Mouse (Mus musculus) spleen, adult 2 months (tissue): ENCODE results near the gene Pacsin2. TPM values are rescaled to one million over a fixed set of nuclear protein-coding genes. Genes with fewer than 3 reads are reported as not detected.

ENCODE experiments used
- DNase-seq, 2 experiments: peaks; one replicate each; pipeline versions ENCODE4 v3.0.0 to v3.0.0-alpha.2; 2012 to 2021; ENCODE audit warnings: low spot score in 2 of 2, low read depth in 1 of 2
- H3K27ac ChIP-seq: fragments of 200-500 bp; 2 replicates; pipeline ENCODE4 v1.5.1; 2012; ENCODE audit warnings: low read length, inconsistent platforms; ENCODE audit not compliant: insufficient read depth
- H3K27me3 ChIP-seq: fragments of 200-500 bp; 2 replicates; pipeline ENCODE4 v1.6.1; 2012; ENCODE audit warnings: mild to moderate bottlenecking, moderate library complexity, low read length, inconsistent platforms; ENCODE audit not compliant: control insufficient read depth, insufficient read depth
- H3K36me3 ChIP-seq: fragments of 200-500 bp; 2 replicates; pipeline ENCODE4 v1.6.1; 2012; ENCODE audit warnings: mild to moderate bottlenecking, low read length, inconsistent platforms; ENCODE audit not compliant: control insufficient read depth, insufficient read depth
- H3K4me1 ChIP-seq: fragments of 200-500 bp; 2 replicates; pipeline ENCODE4 v1.6.1; 2011; ENCODE audit warnings: inconsistent platforms; ENCODE audit not compliant: control insufficient read depth, insufficient read depth, insufficient read length
- H3K4me3 ChIP-seq: fragments of 200-500 bp; 2 replicates; pipeline ENCODE4 v1.5.1; 2011; ENCODE audit warnings: mild to moderate bottlenecking, inconsistent platforms; ENCODE audit not compliant: insufficient read depth, insufficient read length; ENCODE audit errors: extremely low read depth
- CTCF ChIP-seq: fragments of 200-500 bp; IDR thresholded peaks from 2 replicates; pipeline ENCODE4 v1.5.1; 2011; ENCODE audit warnings: mild to moderate bottlenecking, inconsistent platforms; ENCODE audit not compliant: insufficient read depth, insufficient read length, insufficient replicate concordance; ENCODE audit errors: extremely low read depth
- POLR2A ChIP-seq: fragments of 200-500 bp; IDR thresholded peaks from 2 replicates; pipeline ENCODE4 v1.6.1; 2011; ENCODE audit warnings: low read depth, low read length, inconsistent platforms
- WGBS: fragments of 180-500 bp; shearing (Covaris S2); methylation state at CpG from one replicate; pipeline ENCODE4 v1.1.7; 2018; 5-methylcytosine and 5-hydroxymethylcytosine counted together
- polyA plus RNA-seq: library from polyadenylated mRNA; depleted of rRNA; stranded (reverse); fragments of >200 nt; gene quantifications from 2 replicates; pipeline ENCODE4 v1.2.3, GENCODE M21; 2012; rRNA removed

Gene Pacsin2
- polyA plus RNA-seq, 1 experiment: 27.6 TPM

DNA sequence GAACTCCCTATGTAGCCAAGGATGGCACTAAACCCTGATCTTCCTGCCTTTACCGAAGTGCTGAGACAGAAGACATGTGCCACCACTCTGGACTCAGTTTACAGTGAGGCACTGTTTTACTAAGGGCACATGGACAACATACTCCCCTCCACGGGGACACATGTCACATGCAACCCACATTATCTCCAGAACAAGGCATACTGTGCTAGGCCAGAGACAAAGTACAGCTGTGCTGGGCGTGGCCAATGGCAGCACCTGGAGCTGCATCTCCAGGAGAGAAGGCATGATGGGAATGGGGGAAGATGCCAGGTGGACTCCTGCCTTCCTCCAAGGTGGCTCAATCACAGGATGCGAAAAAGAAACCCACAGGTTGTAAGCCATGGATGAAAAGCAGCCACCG is 135.5 kb downstream of the Pacsin2 start:
- no peak for TF ChIP-seq CTCF
- no peak for TF ChIP-seq POLR2A
- no peaks in the 10 kb centered on the region for H3K36me3 ChIP-seq
- no peaks in the 10 kb centered on the region for H3K4me1 ChIP-seq
- no peak for DNase-seq
- WGBS: 89% methylated on average over 5 of the region's 5 CpGs
- no peaks in the 10 kb centered on the region for H3K27me3 ChIP-seq
- no peak overlapping the region for H3K27ac ChIP-seq
- no peak overlapping the region for H3K4me3 ChIP-seq

Other genes with a start within 250 kb of the Pacsin2 start
- gene A4galt, start 212.8 kb downstream of the Pacsin2 start, polyA plus RNA-seq: 20.4 and 27.2 TPM in 2 replicates
- 14.6 TPM in 2 replicates for gene Arfgap3, start 114.4 kb downstream of the Pacsin2 start, polyA plus RNA-seq
- 4.4 TPM in 2 replicates for gene Ttll1, start 46.3 kb upstream of the Pacsin2 start, polyA plus RNA-seq
- gene Bik, start 62.3 kb upstream of the Pacsin2 start, polyA plus RNA-seq: 3.7 and 4.7 TPM in 2 replicates
- 257 and 293 TPM in 2 replicates for gene Tspo, start 99.0 kb upstream of the Pacsin2 start, polyA plus RNA-seq
- gene Mcat, start 99.2 kb upstream of the Pacsin2 start, polyA plus RNA-seq: 19.1 and 20.9 TPM in 2 replicates
- 19.9 and 23.6 TPM in 2 replicates for gene Ttll12, start 130.6 kb upstream of the Pacsin2 start, polyA plus RNA-seq